Mouse (Mus musculus) ES-E14 (cell line): ENCODE data around the gene Steap4.

Experiments used
- CHD2 ChIP-seq: IDR thresholded peaks from 2 replicates; pipeline ENCODE4 v1.6.1; 2014; ENCODE audit warnings: mild to moderate bottlenecking, low read depth, low read length, inconsistent platforms
- HCFC1 ChIP-seq: IDR thresholded peaks from 2 replicates; pipeline ENCODE4 v1.6.1; 2012; ENCODE audit warnings: low read length, inconsistent platforms, borderline replicate concordance; ENCODE audit not compliant: insufficient read depth
- MAFK ChIP-seq: IDR thresholded peaks from 2 replicates; pipeline ENCODE4 v1.6.1; 2014; ENCODE audit warnings: mild to moderate bottlenecking, low read depth, low read length, inconsistent platforms; ENCODE audit not compliant: insufficient read depth
- ZC3H11A ChIP-seq: IDR thresholded peaks from 2 replicates; pipeline ENCODE4 v1.6.1; 2012; ENCODE audit warnings: low read depth, mild to moderate bottlenecking, inconsistent platforms, low read length, borderline replicate concordance
- ZNF384 ChIP-seq: IDR thresholded peaks from 2 replicates; pipeline ENCODE4 v1.6.1; 2012; ENCODE audit warnings: low read depth, low read length, inconsistent platforms

GRCm38 (mm10) chr5:7972266-7972665 is 12.0 kb downstream of the Steap4 start:
- no peak for TF ChIP-seq ZC3H11A
- TF ChIP-seq CHD2, result no peak
- TF ChIP-seq ZNF384, result no peak
- no peak for TF ChIP-seq HCFC1
- TF ChIP-seq MAFK, result no peak
